Mouse (Mus musculus) liver, embryonic 16.5 days (tissue): ENCODE data around the gene Gabrb1. TPM values are rescaled to one million over a fixed set of nuclear protein-coding genes. Genes with fewer than 3 reads are reported as not detected.

Source experiments
- ATAC-seq: fragments of 200-750 bp; cut with Nextera tagmentation; 2 replicates; pipeline ENCODE4 v1.8.0; 2017; ENCODE audit warnings: low read depth, mild to moderate bottlenecking, moderate number of reproducible peaks, moderate library complexity
- H3K27ac ChIP-seq: fragments of 300-500 bp; sonication (generic); 2 replicates; pipeline ENCODE4 v1.5.1; 2014; ENCODE audit warnings: mild to moderate bottlenecking, low read length
- H3K27me3 ChIP-seq: fragments of 300-500 bp; sonication (generic); 2 replicates; pipeline ENCODE4 v1.6.1; 2014; ENCODE audit warnings: low read depth, low read length, mixed read lengths; ENCODE audit not compliant: control insufficient read depth, insufficient read depth
- H3K36me3 ChIP-seq: fragments of 300-500 bp; sonication (generic); 2 replicates; pipeline ENCODE4 v1.6.1; 2014; ENCODE audit warnings: mild to moderate bottlenecking; ENCODE audit not compliant: control insufficient read depth, insufficient read depth
- H3K4me1 ChIP-seq: fragments of 300-500 bp; sonication (generic); 2 replicates; pipeline ENCODE4 v1.6.1; 2014; ENCODE audit warnings: low read depth, low read length, mixed read lengths; ENCODE audit not compliant: control insufficient read depth
- H3K4me2 ChIP-seq: fragments of 300-500 bp; sonication (generic); 2 replicates; pipeline ENCODE4 v1.6.1; 2014; ENCODE audit warnings: low read depth, low read length, mixed read lengths
- H3K4me3 ChIP-seq: fragments of 300-500 bp; sonication (generic); 2 replicates; pipeline ENCODE4 v1.5.1; 2014; ENCODE audit warnings: low read depth, mild to moderate bottlenecking, low read length
- H3K9ac ChIP-seq: fragments of 300-500 bp; sonication (generic); 2 replicates; pipeline ENCODE4 v1.6.1; 2014; ENCODE audit warnings: low read depth, low read length
- H3K9me3 ChIP-seq: fragments of 300-500 bp; sonication (generic); replicated peaks from 2 replicates; pipeline ENCODE4 v1.6.1; 2016; ENCODE audit warnings: low read length; ENCODE audit not compliant: control insufficient read depth
- WGBS: fragments of 180-500 bp; shearing (Covaris S2); extraction: QIAGEN DNeasy Blood & Tissue Kit; methylation state at CpG from one replicate; pipeline ENCODE4 v1.1.7; 2014; ENCODE audit not compliant: insufficient replicate concordance; 5-methylcytosine and 5-hydroxymethylcytosine counted together
- polyA plus RNA-seq: library from polyadenylated mRNA; unstranded; fragments of >200 nt; fragmentation: Nextera tagmentation; extraction: Ambion mirVana; gene quantifications from 2 replicates; pipeline ENCODE4 v1.2.1, GENCODE M21; 2015

Gene Gabrb1
- polyA plus RNA-seq, 1 experiment from 2014 or later = 0.07 TPM

- no peak overlapping the region for H3K4me3 ChIP-seq
- no peak for ATAC-seq
- no peak overlapping the region for H3K9ac ChIP-seq
- H3K4me2 ChIP-seq = no peak overlapping the region
- no peaks in the 10 kb centered on the region for H3K36me3 ChIP-seq
- no peaks in the 10 kb centered on the region for H3K4me1 ChIP-seq
- H3K27ac ChIP-seq = no peak overlapping the region
- WGBS = 65% methylated on average over 6 of the region's 6 CpGs
- no peaks in the 10 kb centered on the region for H3K27me3 ChIP-seq
- H3K9me3 ChIP-seq = no peaks in the 10 kb centered on the region
These were observed 103.2 kb downstream of the Gabrb1 start for GRCm38 (mm10) chr5:71761105-71761504.

- H3K9ac ChIP-seq = no peak overlapping the region
- H3K9me3 ChIP-seq = no peaks in the 10 kb centered on the region
- H3K4me1 ChIP-seq = no peaks in the 10 kb centered on the region
- no peaks in the 10 kb centered on the region for H3K36me3 ChIP-seq
- H3K27me3 ChIP-seq = no peaks in the 10 kb centered on the region
- no peak overlapping the region for H3K4me2 ChIP-seq
- no peak overlapping the region for H3K4me3 ChIP-seq
- 60% methylated on average over 2 of the region's 2 CpGs for WGBS
- no peak overlapping the region for H3K27ac ChIP-seq
- ATAC-seq = no peak
These were observed 123.7 kb downstream of the Gabrb1 start for GRCm38 (mm10) chr5:71781514-71782179.

- ATAC-seq = no peak
- H3K4me2 ChIP-seq = no peak overlapping the region
- 33% methylated on average over 1 of the region's 1 CpGs for WGBS
- H3K27ac ChIP-seq = no peak overlapping the region
- H3K4me3 ChIP-seq = no peak overlapping the region
- H3K36me3 ChIP-seq = no peaks in the 10 kb centered on the region
- no peaks in the 10 kb centered on the region for H3K9me3 ChIP-seq
- H3K4me1 ChIP-seq = no peaks in the 10 kb centered on the region
- no peak overlapping the region for H3K9ac ChIP-seq
- H3K27me3 ChIP-seq = no peaks in the 10 kb centered on the region
These were observed 164.9 kb downstream of the Gabrb1 start for GRCm38 (mm10) chr5:71822862-71823261.

- H3K4me2 ChIP-seq = no peak overlapping the region
- no peaks in the 10 kb centered on the region for H3K4me1 ChIP-seq
- no peaks in the 10 kb centered on the region for H3K27me3 ChIP-seq
- H3K36me3 ChIP-seq = no peaks in the 10 kb centered on the region
- ATAC-seq = no peak
- no peak overlapping the region for H3K27ac ChIP-seq
- no peak overlapping the region for H3K9ac ChIP-seq
- H3K4me3 ChIP-seq = no peak overlapping the region
- no peaks in the 10 kb centered on the region for H3K9me3 ChIP-seq
These were observed 170.4 kb downstream of the Gabrb1 start for GRCm38 (mm10) chr5:71828342-71828741.

- no peak overlapping the region for H3K4me2 ChIP-seq
- no peak for ATAC-seq
- WGBS = 40% methylated on average over 1 of the region's 1 CpGs
- H3K4me3 ChIP-seq = no peak overlapping the region
- no peak overlapping the region for H3K27ac ChIP-seq
- no peaks in the 10 kb centered on the region for H3K9me3 ChIP-seq
- H3K9ac ChIP-seq = no peak overlapping the region
- H3K4me1 ChIP-seq = no peaks in the 10 kb centered on the region
- H3K36me3 ChIP-seq = no peaks in the 10 kb centered on the region
- H3K27me3 ChIP-seq = no peaks in the 10 kb centered on the region
These were observed 171.1 kb downstream of the Gabrb1 start for GRCm38 (mm10) chr5:71828996-71829395.

GRCm38 (mm10) chr5:71830342-71830741 is 172.4 kb downstream of the Gabrb1 start:
- H3K27ac ChIP-seq = no peak overlapping the region
- no peak for ATAC-seq
- 38% methylated on average over 2 of the region's 2 CpGs for WGBS

GRCm38 (mm10) chr5:71842241-71842640 is 184.3 kb downstream of the Gabrb1 start:
- no peak overlapping the region for H3K4me3 ChIP-seq
- H3K4me1 ChIP-seq = no peaks in the 10 kb centered on the region
- no peaks in the 10 kb centered on the region for H3K9me3 ChIP-seq
- no peaks in the 10 kb centered on the region for H3K27me3 ChIP-seq
- ATAC-seq = no peak
- H3K36me3 ChIP-seq = no peaks in the 10 kb centered on the region
- no peak overlapping the region for H3K9ac ChIP-seq
- no peak overlapping the region for H3K27ac ChIP-seq
- no peak overlapping the region for H3K4me2 ChIP-seq

More at GRCm38 (mm10) chr5:71830342-71830741, 172.4 kb downstream of the Gabrb1 start:
- Histone ChIP-seq H3K4me2 (no peak overlapping the region), H3K9me3 (no peaks in the 10 kb centered on the region), H3K4me3 (no peak overlapping the region), H3K9ac (no peak overlapping the region), H3K27me3 (no peaks in the 10 kb centered on the region), H3K4me1 (no peaks in the 10 kb centered on the region), H3K36me3 (no peaks in the 10 kb centered on the region)

GRCm38 (mm10) chr5:71898214-71898613 is 240.3 kb downstream of the Gabrb1 start:
- Histone ChIP-seq H3K4me1 (no peaks in the 10 kb centered on the region), H3K27ac (no peak overlapping the region), H3K9ac (no peak overlapping the region), H3K4me3 (no peak overlapping the region), H3K27me3 (no peaks in the 10 kb centered on the region), H3K4me2 (no peak overlapping the region), H3K9me3 (no peaks in the 10 kb centered on the region), H3K36me3 (no peaks in the 10 kb centered on the region)
- WGBS = 75% methylated on average over 2 of the region's 2 CpGs
- ATAC-seq = no peak

- H3K4me2 ChIP-seq = no peak overlapping the region
- no peak overlapping the region for H3K27ac ChIP-seq
- 53% methylated on average over 7 of the region's 7 CpGs for WGBS
- no peak overlapping the region for H3K4me3 ChIP-seq
- no peaks in the 10 kb centered on the region for H3K9me3 ChIP-seq
- H3K27me3 ChIP-seq = no peaks in the 10 kb centered on the region
- no peak for ATAC-seq
- no peaks in the 10 kb centered on the region for H3K4me1 ChIP-seq
- H3K36me3 ChIP-seq = no peaks in the 10 kb centered on the region
- no peak overlapping the region for H3K9ac ChIP-seq
These were observed 245.5 kb downstream of the Gabrb1 start for GRCm38 (mm10) chr5:71903399-71903798.
